Mouse (Mus musculus) gastrocnemius, adult 8-10 months (tissue): Measurements from ENCODE around the gene Dscam. TPM values are rescaled to one million over a fixed set of nuclear protein-coding genes. Genes with fewer than 3 reads are reported as not detected.

Experiments
- DNase-seq, 2 experiments: peaks; one replicate each; pipeline ENCODE4 v3.0.0; 2022; ENCODE audit warnings: low spot score in 2 of 2
- total RNA-seq, 4 experiments: library from RNA; stranded (reverse); gene quantifications; 2 replicates each; pipeline ENCODE4 v1.2.4; 2022

The Dscam gene
- total RNA-seq, result under 1 TPM in 3 of 4 experiments, not detected in 1; 0.02 to 0.11 (median 0.04) TPM

DNA sequence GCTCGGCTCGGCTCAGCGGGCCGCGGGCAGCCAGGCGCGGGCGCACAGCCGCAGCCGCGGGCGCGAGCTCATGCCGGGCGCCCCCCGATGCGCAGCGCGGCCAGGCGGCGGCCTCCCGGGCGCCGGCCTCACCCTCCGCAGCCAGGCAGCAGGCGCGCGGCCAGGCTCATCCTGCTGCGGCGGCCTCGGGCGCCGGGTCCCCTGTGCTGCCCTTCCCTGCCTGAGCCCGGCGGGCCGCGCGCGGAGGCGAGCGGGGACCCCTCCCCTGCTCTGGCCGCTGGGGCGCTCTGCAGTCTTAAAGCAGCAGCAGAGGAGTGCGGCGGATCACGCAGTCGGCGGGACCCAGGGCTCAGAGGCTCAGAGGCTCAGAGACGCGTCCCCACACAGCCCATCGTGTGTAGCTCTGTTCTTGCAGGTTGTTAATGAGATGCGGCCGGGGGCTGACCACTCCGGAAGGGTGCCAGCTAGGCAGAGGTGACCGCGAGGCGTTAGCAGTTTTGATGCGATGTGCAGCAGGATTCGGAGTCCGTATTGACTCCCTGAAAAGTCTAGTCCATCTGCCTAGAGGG lies at the start of gene Dscam:
Gene Dscam, minus strand, starts transcription at position 240 of the 569 bp plus-strand sequence.
- DNase-seq, result no peak

DNA sequence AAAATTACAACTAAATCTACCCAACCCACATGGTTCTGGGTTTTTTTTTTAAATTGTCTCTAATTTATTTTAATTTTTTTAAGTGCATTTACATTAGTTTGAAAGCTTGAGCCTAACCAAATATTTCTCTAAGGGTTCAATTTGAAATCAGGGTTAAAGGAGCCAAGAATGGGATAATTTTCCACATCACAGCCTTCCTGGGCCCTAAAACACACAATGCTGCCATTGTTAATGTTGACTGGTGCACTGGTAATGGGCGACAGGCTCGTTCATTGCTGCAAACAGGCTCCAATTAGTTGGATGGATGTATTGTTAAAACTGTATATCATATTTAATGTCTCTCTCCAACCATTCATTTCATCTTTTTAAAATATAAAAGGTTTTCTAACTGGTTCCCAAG lies 48.8 kb upstream of the Dscam start:
- no peak for DNase-seq

DNA sequence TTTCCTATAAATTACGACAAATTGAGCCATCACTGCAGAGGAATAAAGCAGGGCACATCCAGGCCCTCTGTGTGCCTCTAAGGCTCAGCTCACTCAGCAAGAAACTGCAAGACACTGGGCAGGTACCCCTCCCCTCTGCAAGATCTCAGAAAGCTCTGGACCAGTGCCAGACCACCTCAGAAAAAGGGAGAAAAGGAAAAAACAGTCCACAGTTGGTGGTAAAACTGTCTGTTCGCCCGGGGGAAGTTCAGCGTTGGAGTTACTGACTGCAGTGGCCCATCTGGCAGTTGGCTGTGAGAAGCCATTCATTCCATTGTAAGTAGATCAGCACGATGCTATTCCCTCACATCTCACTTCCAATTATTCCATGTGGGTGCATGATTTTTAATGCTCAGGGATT lies 39.4 kb upstream of the Dscam start:
- DNase-seq, result no peak

DNA sequence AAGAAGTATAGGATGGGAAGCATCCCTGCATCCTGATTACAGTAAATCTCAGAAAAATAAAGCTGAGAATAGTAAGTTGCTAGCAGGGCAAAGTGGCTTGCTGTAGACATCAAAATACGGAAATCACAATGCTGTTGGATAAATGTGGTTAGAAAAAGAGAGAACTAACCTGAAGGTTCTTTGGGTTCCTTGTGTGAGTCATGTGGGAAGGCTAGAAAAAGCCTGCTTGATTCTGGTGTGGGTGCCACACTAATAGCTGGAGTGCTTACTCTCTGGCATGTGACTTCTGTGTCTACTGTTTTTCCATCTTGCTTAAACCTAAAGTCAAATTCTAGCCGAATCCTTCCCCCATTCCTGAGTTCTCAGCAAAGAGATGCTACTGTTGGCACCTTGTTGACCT lies 37.7 kb upstream of the Dscam start:
- DNase-seq, result no peak

DNA sequence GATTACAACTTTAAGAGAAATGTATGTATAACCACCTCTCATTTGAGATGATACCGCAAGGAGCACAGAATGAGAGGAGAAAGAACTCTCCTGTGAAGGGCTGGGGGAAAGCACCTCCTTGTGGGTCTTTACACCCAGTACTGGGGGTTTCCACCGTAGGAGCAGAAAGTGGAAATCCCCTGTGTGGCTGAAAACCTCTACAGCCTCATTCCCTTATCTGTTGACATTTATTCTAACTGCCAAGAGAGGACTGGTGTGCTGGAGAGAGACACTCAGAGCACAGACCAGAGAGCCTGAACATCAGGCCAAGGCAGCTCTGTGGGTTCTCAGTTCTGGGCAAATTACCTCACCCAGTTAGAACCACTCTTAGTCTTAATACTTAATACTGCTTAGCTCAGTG lies 33.5 kb upstream of the Dscam start:
- DNase-seq, result no peak

DNA sequence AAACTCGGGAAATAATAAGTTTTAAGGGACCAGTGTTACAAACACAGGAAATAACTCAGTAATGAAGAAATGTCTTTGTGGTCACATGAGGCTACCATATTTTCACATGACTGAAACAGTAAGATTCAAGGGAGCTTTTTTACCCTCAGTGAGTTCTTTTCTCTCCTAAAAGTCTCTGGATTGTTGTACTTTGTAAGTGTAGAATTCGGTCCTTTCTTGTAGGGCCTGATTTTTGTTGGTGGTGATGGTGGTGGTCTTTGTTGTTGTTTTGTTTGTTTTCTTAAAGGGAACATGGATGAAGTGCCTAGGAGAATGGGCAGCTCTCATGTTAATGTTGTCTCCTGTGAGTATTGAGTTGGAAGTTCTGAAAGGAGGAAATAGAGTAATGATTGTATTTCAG lies 33.0 kb upstream of the Dscam start:
- no peak for DNase-seq

DNA sequence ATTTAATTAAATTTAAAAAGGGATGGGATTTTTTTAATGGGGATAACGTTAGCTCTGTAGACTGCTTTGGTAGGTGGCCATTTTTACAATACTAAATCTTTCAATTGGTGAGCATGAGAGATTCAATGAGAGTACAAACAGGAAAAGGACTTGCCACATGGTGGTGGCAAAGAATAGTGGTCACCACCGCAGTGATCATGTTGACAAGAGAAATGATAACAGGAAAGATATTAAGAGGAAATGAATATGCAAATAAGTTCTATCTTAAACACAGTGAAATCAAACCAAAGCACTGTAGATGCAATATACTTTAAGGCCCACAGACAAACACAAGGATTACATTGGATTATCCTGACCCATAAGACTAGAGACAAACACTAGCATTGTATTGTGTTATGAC lies 24.1 kb upstream of the Dscam start:
- DNase-seq, result no peak

DNA sequence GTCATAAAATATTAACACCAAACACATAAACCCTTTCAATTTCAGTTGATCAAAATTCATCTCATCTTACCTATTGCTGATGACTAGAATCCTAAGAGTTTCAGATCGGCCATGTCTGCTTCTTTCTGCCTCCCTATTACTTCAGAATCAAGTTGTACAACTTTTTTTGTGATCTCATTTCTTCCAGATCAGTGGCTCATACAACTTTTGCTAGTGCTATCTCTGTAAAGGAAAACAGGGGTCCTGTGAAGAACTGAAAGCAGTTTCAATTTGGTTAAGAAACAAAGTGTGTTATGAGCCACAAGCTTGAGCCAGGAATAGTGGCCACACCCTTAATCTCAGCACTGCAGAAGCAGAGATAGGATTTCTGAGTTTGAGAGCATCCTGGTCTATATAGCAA lies 23.6 kb upstream of the Dscam start:
- DNase-seq, result no peak

GRCm38 (mm10) chr16:97192296-97192695 lies 21.7 kb upstream of the Dscam start:
- no peak for DNase-seq

DNA sequence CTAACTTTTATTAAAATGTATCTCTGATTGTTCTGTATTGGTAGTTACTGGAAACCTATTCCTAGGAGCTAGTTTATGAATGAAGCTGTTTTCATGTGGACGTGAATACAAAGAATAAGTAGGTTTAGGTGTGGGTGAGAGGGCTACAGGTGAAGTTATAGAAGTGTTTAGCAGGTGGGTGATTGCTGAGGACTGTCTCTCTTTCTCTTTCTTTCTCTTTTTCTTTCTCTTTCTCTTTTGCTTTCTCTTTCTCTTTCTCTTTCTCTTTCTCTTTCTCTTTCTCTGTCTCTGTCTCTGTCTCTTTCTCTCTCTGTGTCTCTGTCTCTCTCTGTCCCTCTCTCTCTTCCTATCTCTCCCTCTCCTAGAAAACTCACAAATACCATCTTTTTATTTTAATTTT lies 20.1 kb upstream of the Dscam start:
- no peak for DNase-seq

- no peak for DNase-seq
Measured at GRCm38 (mm10) chr16:97171500-97171899, 948 bp upstream of the Dscam start.

- no peak for DNase-seq
Measured at GRCm38 (mm10) chr16:97169901-97170512, 545 bp downstream of the Dscam start.

DNA sequence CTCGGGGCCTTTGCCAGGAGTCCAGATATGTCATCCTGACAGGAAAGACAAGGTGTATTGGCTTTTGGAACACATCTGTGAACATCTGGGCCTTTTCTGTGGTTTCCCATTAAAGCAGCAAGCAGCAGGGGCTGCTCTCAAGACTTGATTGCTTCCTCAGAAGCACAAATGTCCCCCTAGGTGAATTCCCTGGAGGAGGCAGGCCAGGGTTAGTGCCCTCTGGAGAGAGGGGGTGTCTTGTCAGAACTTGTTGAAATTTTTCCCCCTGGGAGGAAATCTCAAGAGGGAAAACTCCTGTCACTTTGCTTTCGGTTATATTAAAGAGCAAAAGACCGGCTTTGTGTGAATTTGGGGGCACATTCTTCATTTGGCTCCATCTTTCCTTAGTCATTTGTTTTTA lies 1.9 kb downstream of the Dscam start:
- no peak for DNase-seq

DNA sequence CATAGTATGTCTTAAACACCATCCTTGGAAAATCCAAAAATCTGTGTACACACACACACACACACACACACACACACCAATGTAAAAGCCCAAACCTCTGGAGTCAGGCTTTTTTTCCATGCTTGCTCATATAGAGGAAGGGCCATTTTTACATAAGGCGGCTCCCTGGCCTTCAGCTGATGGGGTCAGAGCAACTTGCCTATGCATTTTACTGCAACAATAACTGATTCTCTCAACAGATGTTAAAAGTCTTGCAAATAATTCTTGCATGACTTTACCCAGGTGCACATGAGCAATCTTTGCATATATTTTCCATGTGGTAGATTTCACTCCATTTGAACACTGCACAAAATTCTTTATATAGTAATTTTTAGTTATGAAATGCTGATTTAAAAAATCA lies 2.5 kb downstream of the Dscam start:
- DNase-seq, result no peak

DNA sequence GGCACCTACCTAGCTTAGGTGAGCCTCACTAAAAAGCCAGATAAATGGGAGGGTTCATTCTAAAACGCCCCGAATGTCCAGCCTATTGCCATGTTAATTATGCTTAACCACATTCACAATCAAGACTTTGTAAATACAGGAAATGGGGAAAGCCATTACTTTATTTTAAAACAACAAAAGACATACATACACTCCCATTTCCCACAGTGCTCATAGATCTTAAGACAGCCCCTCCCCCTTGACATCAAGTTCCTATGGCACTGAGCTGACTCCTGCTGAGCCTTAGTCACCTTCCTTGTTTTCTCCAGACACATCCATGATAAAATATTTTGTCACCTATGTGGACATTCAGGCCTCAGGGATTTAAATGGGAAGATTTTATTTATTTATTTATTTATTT lies 4.4 kb downstream of the Dscam start:
- DNase-seq, result no peak

DNA sequence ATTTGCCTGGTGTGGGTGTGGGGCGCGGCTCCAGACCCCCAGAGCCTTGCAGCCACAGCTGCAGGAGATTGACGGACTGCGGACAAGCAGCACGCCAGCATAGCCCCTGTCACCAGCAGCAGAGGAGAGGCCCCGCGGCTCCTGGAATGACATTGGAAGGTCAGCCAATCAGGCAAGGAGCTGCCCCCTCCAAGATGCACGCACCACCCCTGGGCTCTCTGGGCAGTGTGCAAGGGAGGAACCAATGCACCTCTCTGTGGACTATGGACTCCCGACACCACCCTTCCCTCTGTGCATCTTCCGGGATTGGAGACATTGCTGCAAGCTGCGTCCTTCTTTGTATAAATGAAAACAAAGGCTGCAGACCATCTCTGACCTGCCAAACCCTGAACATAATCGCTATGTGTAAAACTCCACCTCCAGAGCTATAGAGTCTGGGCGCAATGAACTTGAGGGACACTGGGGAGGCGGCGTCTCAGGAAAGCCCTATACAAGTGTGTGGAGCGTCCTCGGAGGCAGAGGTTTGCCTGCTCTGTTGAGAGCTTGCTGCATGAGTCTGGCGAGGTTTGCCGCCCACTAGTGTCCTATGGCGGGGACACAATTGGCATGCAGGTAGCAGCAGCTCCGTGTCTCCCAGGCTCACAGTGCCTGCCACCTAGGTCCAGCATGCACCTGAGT lies 5.0 kb downstream of the Dscam start:
- no peak for DNase-seq

- DNase-seq, result no peak
Measured at GRCm38 (mm10) chr16:97158279-97158678, 12.3 kb downstream of the Dscam start.

- no peak for DNase-seq
Measured at GRCm38 (mm10) chr16:97144544-97145194, 25.9 kb downstream of the Dscam start.

DNA sequence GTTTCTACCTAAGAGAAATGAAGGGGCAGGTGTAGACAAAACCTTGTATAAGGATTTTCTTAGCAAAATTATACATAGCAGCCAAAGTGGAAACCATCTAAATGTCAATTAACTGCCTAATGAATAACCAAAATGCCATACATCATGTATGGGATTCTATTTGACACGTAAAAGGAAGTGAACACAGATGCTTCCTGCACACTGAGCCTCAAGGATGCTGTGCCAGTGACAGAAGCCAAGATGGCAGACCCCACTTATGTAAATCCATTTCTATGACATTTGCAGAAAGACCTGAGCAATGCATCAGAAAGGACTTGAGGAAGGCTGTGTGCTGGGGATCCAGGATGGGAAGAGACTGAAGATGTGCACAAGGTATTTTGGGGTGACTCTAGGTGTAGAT lies 28.6 kb downstream of the Dscam start:
- no peak for DNase-seq

- no peak for DNase-seq
Measured at GRCm38 (mm10) chr16:97135003-97135827, 35.3 kb downstream of the Dscam start.

- DNase-seq, result no peak
Measured at GRCm38 (mm10) chr16:97127296-97127695, 43.3 kb downstream of the Dscam start.

GRCm38 (mm10) chr16:97110028-97110427 lies 60.5 kb downstream of the Dscam start:
- no peak for DNase-seq
